11 mouse cellular contexts compared by ENCODE assay signal in genomic region chr12:12225706-12226105, GRCm38 (mm10). TPM values are rescaled to one million over a fixed set of nuclear protein-coding genes. Genes with fewer than 3 reads are reported as not detected.
DNase-seq lines count a peak whose midpoint lies in the region; ATAC-seq and TF ChIP-seq lines count a peak whose summit lies in the region.
"Had no signal": no experiment of that assay in that cellular context is flagged by ENCODE, and none has a peak within 500 bp of the region (broad histone marks: within the 10 kb centered on the region; RNA-seq: fewer than 3 reads in every experiment).

No protein-coding gene starts in this region.

- H3K4me1 ChIP-seq in forebrain, embryonic 13.5 days: peaks cover 5% of the 10 kb centered on the region; the same call in 1 of the 2 replicates
- no peaks in the 10 kb centered on the region for H3K4me1 ChIP-seq in forebrain, embryonic 10.5 days
- H3K4me1 ChIP-seq in stomach, postnatal 0 days (replicated peaks; ENCODE audit: control insufficient read depth, insufficient read depth): no peaks in the 10 kb centered on the region
- H3K4me1 ChIP-seq: embryonic facial prominence, embryonic 15.5 days had no signal

- H3K27ac ChIP-seq in forebrain, embryonic 13.5 days: no peak overlapping the region
- no peak overlapping the region for H3K27ac ChIP-seq in forebrain, embryonic 10.5 days
- no peak overlapping the region for H3K27ac ChIP-seq in stomach, postnatal 0 days (replicated peaks)
- H3K27ac ChIP-seq: embryonic facial prominence, embryonic 15.5 days; liver, embryonic 14.5 days had no signal

- no peak for DNase-seq in forebrain, embryonic 10.5 days (ENCODE audit: extremely low spot score, low spot score)
- DNase-seq in frontal cortex, postnatal 14 days (ENCODE audit: low spot score in 2 of 2): peak; percentile 49 to 76
- DNase-seq in left cerebral cortex, adult 18-20 months (ENCODE audit: low spot score in 2 of 2): peak; percentile 61 to 74
- peak; percentile 55 for DNase-seq in right cerebral cortex, postnatal 14 days
- no peak for DNase-seq in stomach, postnatal 0 days (ENCODE audit: low spot score)
- DNase-seq in urinary bladder, postnatal 4 days (ENCODE audit: low spot score in 2 of 2): no peak

- H3K9ac ChIP-seq in forebrain, embryonic 13.5 days: no peak overlapping the region
- no peak overlapping the region for H3K9ac ChIP-seq in stomach, postnatal 0 days (ENCODE audit: low read length)
- H3K9ac ChIP-seq: embryonic facial prominence, embryonic 15.5 days; liver, embryonic 14.5 days had no signal

- no peak for TF ChIP-seq CTCF in stomach, postnatal 0 days (IDR thresholded peaks at IDR 0.05; ENCODE audit: low read depth)

- H3K4me3 ChIP-seq in forebrain, embryonic 13.5 days: no peak overlapping the region
- H3K4me3 ChIP-seq in forebrain, embryonic 10.5 days: no peak overlapping the region
- H3K4me3 ChIP-seq in stomach, postnatal 0 days (ENCODE audit: low read depth, low read length): no peak overlapping the region
- H3K4me3 ChIP-seq: embryonic facial prominence, embryonic 15.5 days had no signal

- WGBS in forebrain, embryonic 13.5 days: 50% methylated on average over 6 of the region's 6 CpGs
- WGBS in forebrain, embryonic 10.5 days: 90% methylated on average over 6 of the region's 6 CpGs
- 80% methylated on average over 6 of the region's 6 CpGs for WGBS in stomach, postnatal 0 days

- H3K27me3 ChIP-seq in forebrain, embryonic 13.5 days: no peaks in the 10 kb centered on the region
- H3K27me3 ChIP-seq in forebrain, embryonic 10.5 days (ENCODE audit: poor library complexity, severe bottlenecking): no peaks in the 10 kb centered on the region
- H3K27me3 ChIP-seq in stomach, postnatal 0 days (ENCODE audit: control insufficient read depth, insufficient read depth, low read length): no peaks in the 10 kb centered on the region
- H3K27me3 ChIP-seq: embryonic facial prominence, embryonic 15.5 days; Patski had no signal

- no peak for TF ChIP-seq EP300 in stomach, postnatal 0 days (optimal IDR thresholded peaks at IDR 0.05)

- peak; percentile 81 for ATAC-seq in forebrain, embryonic 13.5 days
- no peak for ATAC-seq in stomach, postnatal 0 days (ENCODE audit: low FRiP score, low TSS enrichment)
- ATAC-seq in megakaryocyte-erythroid progenitor cell, adult 5-6 weeks (replicated peaks; ENCODE audit: low FRiP score, low TSS enrichment, poor library complexity, severe bottlenecking): no peak
- ATAC-seq: Patski had no signal

- H3K36me3 ChIP-seq in forebrain, embryonic 13.5 days (ENCODE audit: poor library complexity, severe bottlenecking): no peaks in the 10 kb centered on the region
- no peaks in the 10 kb centered on the region for H3K36me3 ChIP-seq in forebrain, embryonic 10.5 days (replicated peaks)
- no peaks in the 10 kb centered on the region for H3K36me3 ChIP-seq in stomach, postnatal 0 days (ENCODE audit: control insufficient read depth, insufficient read depth, low read length)
- H3K36me3 ChIP-seq: embryonic facial prominence, embryonic 15.5 days had no signal

- no peak overlapping the region for H3K4me2 ChIP-seq in forebrain, embryonic 13.5 days
- H3K4me2 ChIP-seq in stomach, postnatal 0 days (replicated peaks; ENCODE audit: low read depth): no peak overlapping the region
- H3K4me2 ChIP-seq: embryonic facial prominence, embryonic 15.5 days had no signal

- H3K9me3 ChIP-seq in forebrain, embryonic 13.5 days (replicated peaks): no peaks in the 10 kb centered on the region
- H3K9me3 ChIP-seq in forebrain, embryonic 10.5 days: no peaks in the 10 kb centered on the region
- H3K9me3 ChIP-seq in stomach, postnatal 0 days (ENCODE audit: control insufficient read depth, low read length): no peaks in the 10 kb centered on the region
- H3K9me3 ChIP-seq: embryonic facial prominence, embryonic 15.5 days had no signal

RNA-seq across cellular contexts. Expression of gene Fam49a, which starts 36.2 kb away (rescaled TPM):
- polyA plus RNA-seq in forebrain, embryonic 13.5 days (2015; fragmentation: Nextera tagmentation; extraction: Ambion mirVana): 45.9 and 55.0 TPM in 2 replicates
- polyA plus RNA-seq in forebrain, embryonic 10.5 days (2016; fragmentation: Nextera tagmentation; extraction: Ambion mirVana): 5.3 and 6.3 TPM in 2 replicates
- 100 to 1,000 TPM; 179 TPM for total RNA-seq in left cerebral cortex, adult 18-20 months (2021)
- polyA plus RNA-seq in stomach, postnatal 0 days (2015; fragmentation: Nextera tagmentation; extraction: Ambion mirVana): 4.9 and 5.3 TPM in 2 replicates
- 0.85 and 3.0 TPM in 2 replicates for total RNA-seq in megakaryocyte-erythroid progenitor cell, adult 5-6 weeks (2014; fragmentation: Nextera tagmentation)
- total RNA-seq in megakaryocyte-erythroid progenitor cell, adult 5-6 weeks (2017): 0.94 and 8.8 TPM in 2 replicates

Comparison
In these comparisons a context has a peak if more than half of its experiments do, and no peak if none do; other contexts are left out.
1. DNase-seq: peak in frontal cortex, postnatal 14 days (2 of 2), left cerebral cortex, adult 18-20 months (2 of 2) and right cerebral cortex, postnatal 14 days (single experiment); none in forebrain, embryonic 10.5 days (single experiment), stomach, postnatal 0 days (single experiment) and urinary bladder, postnatal 4 days (0 of 2).